Mouse (Mus musculus) liver, embryonic 16.5 days (tissue): ENCODE data around the gene Cyp2t4. TPM values are rescaled to one million over a fixed set of nuclear protein-coding genes. Genes with fewer than 3 reads are reported as not detected.
A peak's percentile ranks its signal among the peaks of the same experiment; 100 is the strongest.

Source experiments
- ATAC-seq: fragments of 200-750 bp; cut with Nextera tagmentation; 2 replicates; pipeline ENCODE4 v1.8.0; 2017; ENCODE audit warnings: low read depth, mild to moderate bottlenecking, moderate number of reproducible peaks, moderate library complexity
- H3K27ac ChIP-seq: fragments of 300-500 bp; sonication (generic); 2 replicates; pipeline ENCODE4 v1.5.1; 2014; ENCODE audit warnings: mild to moderate bottlenecking, low read length
- H3K27me3 ChIP-seq: fragments of 300-500 bp; sonication (generic); 2 replicates; pipeline ENCODE4 v1.6.1; 2014; ENCODE audit warnings: low read depth, low read length, mixed read lengths; ENCODE audit not compliant: control insufficient read depth, insufficient read depth
- H3K36me3 ChIP-seq: fragments of 300-500 bp; sonication (generic); 2 replicates; pipeline ENCODE4 v1.6.1; 2014; ENCODE audit warnings: mild to moderate bottlenecking; ENCODE audit not compliant: control insufficient read depth, insufficient read depth
- H3K4me1 ChIP-seq: fragments of 300-500 bp; sonication (generic); 2 replicates; pipeline ENCODE4 v1.6.1; 2014; ENCODE audit warnings: low read depth, low read length, mixed read lengths; ENCODE audit not compliant: control insufficient read depth
- H3K4me2 ChIP-seq: fragments of 300-500 bp; sonication (generic); 2 replicates; pipeline ENCODE4 v1.6.1; 2014; ENCODE audit warnings: low read depth, low read length, mixed read lengths
- H3K4me3 ChIP-seq: fragments of 300-500 bp; sonication (generic); 2 replicates; pipeline ENCODE4 v1.5.1; 2014; ENCODE audit warnings: low read depth, mild to moderate bottlenecking, low read length
- H3K9ac ChIP-seq: fragments of 300-500 bp; sonication (generic); 2 replicates; pipeline ENCODE4 v1.6.1; 2014; ENCODE audit warnings: low read depth, low read length
- H3K9me3 ChIP-seq: fragments of 300-500 bp; sonication (generic); replicated peaks from 2 replicates; pipeline ENCODE4 v1.6.1; 2016; ENCODE audit warnings: low read length; ENCODE audit not compliant: control insufficient read depth
- WGBS: fragments of 180-500 bp; shearing (Covaris S2); extraction: QIAGEN DNeasy Blood & Tissue Kit; methylation state at CpG from one replicate; pipeline ENCODE4 v1.1.7; 2014; ENCODE audit not compliant: insufficient replicate concordance; 5-methylcytosine and 5-hydroxymethylcytosine counted together
- polyA plus RNA-seq: library from polyadenylated mRNA; unstranded; fragments of >200 nt; fragmentation: Nextera tagmentation; extraction: Ambion mirVana; gene quantifications from 2 replicates; pipeline ENCODE4 v1.2.1, GENCODE M21; 2015

Cyp2t4 gene
- not detected in 2 replicates for polyA plus RNA-seq

GRCm38 (mm10) chr7:27153205-27153764 lies at the start of gene Cyp2t4:
TSS of gene Cyp2t4 (plus strand) at chr7:27153714.
- Histone ChIP-seq H3K27me3 (no peaks in the 10 kb centered on the region), H3K4me1 (no peaks in the 10 kb centered on the region), H3K9ac (no peak within 1 kb of the TSS), H3K4me3 (no peak within 1 kb of the TSS), H3K9me3 (no peaks in the 10 kb centered on the region), H3K27ac (no peak within 1 kb of the TSS), H3K4me2 (no peak within 1 kb of the TSS), H3K36me3 (peaks cover 7% of the 10 kb centered on the region)
- ATAC-seq = no peak
- WGBS = 65% methylated on average over 10 of the region's 10 CpGs

- Histone ChIP-seq H3K9ac (no peak overlapping the region), H3K9me3 (no peaks in the 10 kb centered on the region), H3K4me3 (no peak overlapping the region), H3K36me3 (no peaks in the 10 kb centered on the region), H3K4me2 (no peak overlapping the region), H3K27me3 (no peaks in the 10 kb centered on the region), H3K4me1 (no peaks in the 10 kb centered on the region), H3K27ac (no peak overlapping the region)
- ATAC-seq = no peak
- WGBS = 54% methylated on average over 5 of the region's 5 CpGs
These were observed 48.6 kb upstream of the Cyp2t4 start for GRCm38 (mm10) chr7:27104882-27105281.

GRCm38 (mm10) chr7:27110327-27110726 lies 43.2 kb upstream of the Cyp2t4 start:
- no peaks in the 10 kb centered on the region for H3K36me3 ChIP-seq
- H3K4me1 ChIP-seq = no peaks in the 10 kb centered on the region
- H3K9ac ChIP-seq = no peak overlapping the region
- no peaks in the 10 kb centered on the region for H3K9me3 ChIP-seq
- H3K27me3 ChIP-seq = no peaks in the 10 kb centered on the region
- H3K4me3 ChIP-seq = no peak overlapping the region
- H3K4me2 ChIP-seq = no peak overlapping the region
- H3K27ac ChIP-seq = no peak overlapping the region
- no peak for ATAC-seq

- Histone ChIP-seq H3K4me3 (no peak overlapping the region), H3K9ac (no peak overlapping the region), H3K27me3 (no peaks in the 10 kb centered on the region), H3K4me2 (no peak overlapping the region), H3K4me1 (no peaks in the 10 kb centered on the region), H3K9me3 (no peaks in the 10 kb centered on the region), H3K27ac (no peak overlapping the region), H3K36me3 (no peaks in the 10 kb centered on the region)
- ATAC-seq = no peak
- WGBS = 77% methylated on average over 1 of the region's 1 CpGs
These were observed 42.5 kb upstream of the Cyp2t4 start for GRCm38 (mm10) chr7:27111038-27111437.

DNA sequence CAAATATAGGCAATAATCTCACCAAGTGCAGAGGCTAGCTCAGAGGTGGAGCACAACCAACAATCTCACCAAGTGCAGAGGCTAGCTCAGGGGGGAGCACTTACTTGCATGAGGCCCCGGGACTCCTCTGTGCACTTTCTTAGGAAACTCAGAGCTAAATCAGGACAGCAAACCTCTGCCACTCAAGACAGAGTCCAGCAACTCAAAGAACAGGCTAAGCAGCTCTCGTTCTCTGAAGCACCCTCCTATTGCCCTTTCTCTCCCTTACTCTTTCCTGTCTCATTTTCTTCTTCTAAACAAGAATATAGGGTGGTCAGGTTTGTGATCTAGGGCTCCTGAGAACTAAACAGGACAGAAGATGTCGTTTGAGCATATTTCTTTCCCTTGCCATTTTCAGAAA lies 41.5 kb upstream of the Cyp2t4 start:
- Histone ChIP-seq H3K4me2 (no peak overlapping the region), H3K4me3 (no peak overlapping the region), H3K9me3 (no peaks in the 10 kb centered on the region), H3K27me3 (no peaks in the 10 kb centered on the region), H3K36me3 (no peaks in the 10 kb centered on the region), H3K9ac (no peak overlapping the region), H3K4me1 (no peaks in the 10 kb centered on the region), H3K27ac (no peak overlapping the region)
- 44% methylated on average over 3 of the region's 3 CpGs for WGBS
- ATAC-seq = no peak

DNA sequence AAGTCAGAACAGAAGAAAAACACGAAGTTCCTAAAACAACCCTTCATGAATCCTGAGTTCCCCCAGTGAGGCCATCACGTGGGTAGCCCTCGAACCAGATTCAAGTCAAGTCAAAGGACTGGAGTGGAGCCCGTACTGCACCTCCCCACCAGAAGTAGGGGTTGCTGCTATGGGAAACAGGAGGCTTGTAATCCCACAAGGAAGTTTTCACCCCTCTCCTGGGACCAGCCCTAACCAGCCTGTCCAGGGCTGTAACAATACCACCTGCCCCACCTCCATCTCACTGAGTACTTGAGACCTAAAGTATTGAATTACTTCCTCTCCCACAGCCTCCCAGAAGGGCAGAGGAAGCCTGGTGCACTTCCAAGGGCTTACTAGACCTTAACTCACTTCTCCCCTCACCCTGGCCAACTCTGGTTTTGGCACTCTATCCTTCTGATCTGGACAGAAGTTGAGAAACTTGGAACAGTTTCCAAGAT lies 35.4 kb upstream of the Cyp2t4 start:
- WGBS = 48% methylated on average over 4 of the region's 4 CpGs
- Histone ChIP-seq H3K9me3 (no peaks in the 10 kb centered on the region), H3K36me3 (no peaks in the 10 kb centered on the region), H3K9ac (no peak overlapping the region), H3K27ac (no peak overlapping the region), H3K4me1 (no peaks in the 10 kb centered on the region), H3K27me3 (no peaks in the 10 kb centered on the region), H3K4me3 (no peak overlapping the region), H3K4me2 (no peak overlapping the region)
- ATAC-seq = no peak

DNA sequence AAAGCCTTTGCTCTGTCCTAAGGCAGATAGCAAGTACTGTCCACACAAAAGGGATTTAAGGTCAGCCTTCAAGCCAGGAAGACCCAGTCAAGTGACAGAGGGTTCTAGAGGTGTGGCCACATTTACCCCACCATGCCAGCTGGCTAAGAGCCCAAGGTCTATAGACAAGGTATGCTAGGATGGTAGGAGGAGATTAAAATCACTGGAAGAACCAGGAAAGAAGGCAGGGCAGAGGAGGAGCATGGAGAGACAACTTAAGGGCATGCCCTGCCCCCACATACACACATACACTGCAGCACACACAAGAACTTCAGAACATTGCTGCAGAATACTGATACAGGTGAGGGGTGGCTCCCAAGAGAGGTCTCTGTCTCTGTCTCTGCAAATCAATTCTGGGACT lies 33.8 kb upstream of the Cyp2t4 start, which contains the start of gene Cyp2f2:
Cyp2f2 (plus strand) TSS at position 234 of the 400 bp plus-strand sequence.
- H3K9me3 ChIP-seq = no peaks in the 10 kb centered on the region
- H3K36me3 ChIP-seq = no peaks in the 10 kb centered on the region
- H3K27me3 ChIP-seq = no peaks in the 10 kb centered on the region
- H3K4me3 ChIP-seq = no peak within 1 kb of the TSS
- no peak within 1 kb of the TSS for H3K9ac ChIP-seq
- no peak for ATAC-seq
- H3K4me2 ChIP-seq = no peak within 1 kb of the TSS
- H3K4me1 ChIP-seq = no peaks in the 10 kb centered on the region
- H3K27ac ChIP-seq = no peak within 1 kb of the TSS

GRCm38 (mm10) chr7:27124305-27124832 lies 29.1 kb upstream of the Cyp2t4 start:
- peak; percentile 61; the same call in 1 of the 2 replicates for ATAC-seq
- 47% methylated on average over 5 of the region's 5 CpGs for WGBS

GRCm38 (mm10) chr7:27124969-27125368 lies 28.5 kb upstream of the Cyp2t4 start:
- no peak overlapping the region for H3K4me2 ChIP-seq
- H3K27ac ChIP-seq = no peak overlapping the region
- H3K36me3 ChIP-seq = no peaks in the 10 kb centered on the region
- H3K4me1 ChIP-seq = no peaks in the 10 kb centered on the region
- WGBS = 50% methylated on average over 4 of the region's 4 CpGs
- no peaks in the 10 kb centered on the region for H3K9me3 ChIP-seq
- no peak overlapping the region for H3K9ac ChIP-seq
- H3K4me3 ChIP-seq = no peak overlapping the region
- ATAC-seq = no peak
- no peaks in the 10 kb centered on the region for H3K27me3 ChIP-seq

More at GRCm38 (mm10) chr7:27124305-27124832, 29.1 kb upstream of the Cyp2t4 start:
- Histone ChIP-seq H3K36me3 (no peaks in the 10 kb centered on the region), H3K4me2 (no peak overlapping the region), H3K4me3 (no peak overlapping the region), H3K27me3 (no peaks in the 10 kb centered on the region), H3K4me1 (no peaks in the 10 kb centered on the region), H3K9ac (no peak overlapping the region), H3K9me3 (no peaks in the 10 kb centered on the region), H3K27ac (no peak overlapping the region)
